Mouse (Mus musculus): ENCODE data around the gene Soga1. TPM values are rescaled to one million over a fixed set of nuclear protein-coding genes. Genes with fewer than 3 reads are reported as not detected.

Gene Soga1
- polyA plus RNA-seq, 1 experiment from 2014 or later: 4.5 TPM

DNA sequence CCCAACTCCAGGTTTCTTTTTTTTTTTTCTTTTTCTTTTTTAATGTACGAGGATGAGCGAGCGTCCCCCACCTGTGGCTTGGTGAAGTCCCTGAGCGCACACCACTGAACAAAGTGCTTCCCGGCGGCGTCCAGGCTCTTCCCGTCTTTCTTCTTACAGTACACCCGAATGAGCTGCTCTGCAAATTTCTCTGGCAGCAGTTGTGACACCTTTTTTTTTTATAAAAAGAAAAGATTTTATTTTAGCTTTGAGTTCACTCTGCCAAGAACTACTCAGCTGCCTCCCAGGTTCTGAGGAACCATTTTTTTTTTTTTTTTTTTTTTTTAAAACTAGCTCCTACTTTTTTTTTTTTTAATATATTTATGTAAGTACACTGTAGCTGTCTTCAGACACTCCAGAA, 22.6 kb upstream of the Soga1 start:
- H3K4me2 ChIP-seq: no peak overlapping the region
- peaks cover 64% of the 10 kb centered on the region for H3K36me3 ChIP-seq
- no peaks in the 10 kb centered on the region for H3K27me3 ChIP-seq (replicated peaks)
- H3K9ac ChIP-seq: no peak overlapping the region
- H3K9me3 ChIP-seq (replicated peaks): 0 out of 2 replicates have a peak, but pooled peaks cover 3% of the 10 kb centered on the region
- H3K27ac ChIP-seq (ENCODE audit: poor library complexity, severe bottlenecking): no peak overlapping the region
- no peak for ATAC-seq (ENCODE audit: insufficient number of reproducible peaks, low FRiP score)
- 98% methylated on average over 9 of the region's 9 CpGs for WGBS
- H3K4me1 ChIP-seq (replicated peaks): peaks cover 10% of the 10 kb centered on the region
- no peak overlapping the region for H3K4me3 ChIP-seq

DNA sequence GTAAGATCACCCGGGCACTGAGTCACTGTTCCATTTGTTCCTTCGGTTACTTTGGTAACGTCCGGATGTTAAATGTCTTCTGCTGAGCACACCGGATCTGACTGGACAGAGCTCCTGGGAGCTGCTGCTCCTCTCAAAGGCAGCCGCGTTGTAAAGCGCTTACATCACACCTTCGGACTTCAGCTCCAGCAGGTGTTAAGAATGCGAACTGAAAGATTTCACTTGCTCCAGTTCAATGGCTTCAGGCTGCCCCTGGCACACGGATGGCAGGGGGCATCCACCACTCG, 21.2 kb upstream of the Soga1 start:
- Histone ChIP-seq H3K27ac (ENCODE audit: poor library complexity, severe bottlenecking) (peak overlapping the region; percentile 33; the same call in 1 of the 2 replicates), H3K36me3 (peaks cover 54% of the 10 kb centered on the region), H3K9ac (no peak overlapping the region), H3K4me3 (no peak overlapping the region), H3K4me1 (replicated peaks) (peaks cover 10% of the 10 kb centered on the region), H3K9me3 (replicated peaks) (0 out of 2 replicates have a peak, but pooled peaks cover 3% of the 10 kb centered on the region), H3K4me2 (no peak overlapping the region), H3K27me3 (replicated peaks) (no peaks in the 10 kb centered on the region)
- ATAC-seq (ENCODE audit: insufficient number of reproducible peaks, low FRiP score): no peak
- WGBS: 69% methylated on average over 12 of the region's 12 CpGs

- Histone ChIP-seq H3K27me3 (replicated peaks) (no peaks in the 10 kb centered on the region), H3K27ac (ENCODE audit: poor library complexity, severe bottlenecking) (peak overlapping the region; percentile 33; the same call in 1 of the 2 replicates)
- ATAC-seq (ENCODE audit: insufficient number of reproducible peaks, low FRiP score): no peak
These were observed 20.7 kb upstream of the Soga1 start for GRCm38 (mm10) chr2:157099532-157100318.

GRCm38 (mm10) chr2:157095005-157095755, 16.1 kb upstream of the Soga1 start:
- peak; percentile 43; the same call in 1 of the 2 replicates for ATAC-seq (ENCODE audit: insufficient number of reproducible peaks, low FRiP score)
- no peak overlapping the region for H3K9ac ChIP-seq
- H3K4me2 ChIP-seq: no peak overlapping the region
- no peak overlapping the region for H3K27ac ChIP-seq (ENCODE audit: poor library complexity, severe bottlenecking)
- H3K27me3 ChIP-seq (replicated peaks): 0 out of 2 replicates have a peak, but pooled peaks cover 7% of the 10 kb centered on the region
- no peaks in the 10 kb centered on the region for H3K9me3 ChIP-seq (replicated peaks)
- H3K4me3 ChIP-seq: no peak overlapping the region
- H3K4me1 ChIP-seq (replicated peaks): peaks cover 31% of the 10 kb centered on the region
- H3K36me3 ChIP-seq: peaks cover 13% of the 10 kb centered on the region
- 59% methylated on average over 9 of the region's 9 CpGs for WGBS

More at GRCm38 (mm10) chr2:157099532-157100318, 20.7 kb upstream of the Soga1 start:
- H3K4me1 ChIP-seq (replicated peaks): peaks cover 10% of the 10 kb centered on the region
- H3K9ac ChIP-seq: no peak overlapping the region
- no peak overlapping the region for H3K4me3 ChIP-seq
- peaks cover 48% of the 10 kb centered on the region for H3K36me3 ChIP-seq
- 72% methylated on average over 10 of the region's 12 CpGs for WGBS
- H3K4me2 ChIP-seq: no peak overlapping the region
- H3K9me3 ChIP-seq (replicated peaks): 0 out of 2 replicates have a peak, but pooled peaks cover 3% of the 10 kb centered on the region

DNA sequence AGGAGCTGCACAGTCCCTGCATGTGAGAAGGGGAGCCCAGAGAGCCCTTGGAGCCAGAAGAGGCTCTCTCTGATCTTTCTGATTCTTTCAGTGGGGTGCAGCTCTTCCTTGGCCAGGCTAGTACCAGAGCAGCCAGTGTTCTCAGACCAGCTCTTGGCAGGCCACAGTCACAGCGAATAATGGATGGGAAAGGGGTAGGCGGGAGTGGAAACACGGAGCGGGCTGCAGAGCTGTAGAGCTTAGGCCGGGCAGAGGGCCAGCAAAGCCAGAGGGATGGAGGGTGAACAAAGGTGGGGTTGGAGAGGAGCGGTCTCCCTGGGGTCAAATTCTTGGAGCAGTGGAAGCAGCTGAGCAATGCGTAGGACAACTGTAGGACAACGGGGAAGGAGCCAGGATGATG, 13.0 kb upstream of the Soga1 start:
- 0 out of 2 replicates have a peak overlapping the region, but pooled peaks have one; percentile 44 for H3K27ac ChIP-seq (ENCODE audit: poor library complexity, severe bottlenecking)
- no peak overlapping the region for H3K4me3 ChIP-seq
- no peaks in the 10 kb centered on the region for H3K9me3 ChIP-seq (replicated peaks)
- H3K36me3 ChIP-seq: no peaks in the 10 kb centered on the region
- ATAC-seq (ENCODE audit: insufficient number of reproducible peaks, low FRiP score): 0 out of 2 replicates have a peak, but pooled peaks have one; percentile 43
- peaks cover 31% of the 10 kb centered on the region for H3K4me1 ChIP-seq (replicated peaks)
- H3K27me3 ChIP-seq (replicated peaks): 0 out of 2 replicates have a peak, but pooled peaks cover 7% of the 10 kb centered on the region
- 0 out of 2 replicates have a peak overlapping the region, but pooled peaks have one; percentile 9 for H3K9ac ChIP-seq
- H3K4me2 ChIP-seq: no peak overlapping the region
- WGBS: 37% methylated on average over 8 of the region's 8 CpGs

DNA sequence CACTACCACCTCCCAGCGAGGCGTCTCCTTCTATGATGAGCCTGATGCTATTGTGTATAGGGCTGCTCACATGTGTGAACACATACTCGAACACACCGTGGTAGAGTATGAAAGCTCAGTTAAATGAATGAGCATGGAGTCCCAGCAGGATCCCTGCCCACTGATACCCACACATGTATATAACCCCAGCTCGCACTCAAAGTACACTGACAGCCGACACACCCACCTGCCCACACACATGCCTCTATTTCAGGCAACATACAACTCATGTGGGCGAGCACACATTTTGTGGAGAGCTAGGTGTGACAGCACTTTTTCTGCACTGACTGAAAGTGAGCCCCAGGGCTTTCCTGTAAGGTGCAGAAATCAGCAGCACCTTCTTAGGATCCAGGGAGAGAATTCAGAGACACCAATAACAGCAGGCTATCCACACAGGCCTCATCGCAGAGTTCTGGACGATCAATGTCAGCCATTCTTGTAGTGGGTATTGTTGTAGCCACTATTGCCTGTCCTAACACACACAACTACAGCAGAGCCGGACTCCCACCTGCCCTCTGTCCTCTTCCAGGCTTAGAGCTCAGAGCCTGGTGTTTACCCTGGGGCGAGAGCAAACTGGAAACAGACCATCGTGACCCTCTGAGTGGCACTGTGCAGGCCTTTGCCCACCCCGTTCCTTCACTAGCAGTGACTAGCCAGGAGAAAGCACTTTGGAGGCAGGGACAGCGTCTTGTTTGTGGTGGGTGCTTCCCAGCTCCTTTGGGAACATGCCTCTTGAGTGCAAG, 8.7 kb upstream of the Soga1 start:
- H3K36me3 ChIP-seq: no peaks in the 10 kb centered on the region
- no peak for ATAC-seq (ENCODE audit: insufficient number of reproducible peaks, low FRiP score)
- H3K27me3 ChIP-seq (replicated peaks): peaks cover 10% of the 10 kb centered on the region; the same call in 1 of the 2 replicates
- no peak overlapping the region for H3K4me3 ChIP-seq
- H3K9me3 ChIP-seq (replicated peaks): no peaks in the 10 kb centered on the region
- 81% methylated on average over 14 of the region's 14 CpGs for WGBS
- no peak overlapping the region for H3K9ac ChIP-seq
- no peak overlapping the region for H3K4me2 ChIP-seq
- no peak overlapping the region for H3K27ac ChIP-seq (ENCODE audit: poor library complexity, severe bottlenecking)
- peaks cover 36% of the 10 kb centered on the region for H3K4me1 ChIP-seq (replicated peaks)

DNA sequence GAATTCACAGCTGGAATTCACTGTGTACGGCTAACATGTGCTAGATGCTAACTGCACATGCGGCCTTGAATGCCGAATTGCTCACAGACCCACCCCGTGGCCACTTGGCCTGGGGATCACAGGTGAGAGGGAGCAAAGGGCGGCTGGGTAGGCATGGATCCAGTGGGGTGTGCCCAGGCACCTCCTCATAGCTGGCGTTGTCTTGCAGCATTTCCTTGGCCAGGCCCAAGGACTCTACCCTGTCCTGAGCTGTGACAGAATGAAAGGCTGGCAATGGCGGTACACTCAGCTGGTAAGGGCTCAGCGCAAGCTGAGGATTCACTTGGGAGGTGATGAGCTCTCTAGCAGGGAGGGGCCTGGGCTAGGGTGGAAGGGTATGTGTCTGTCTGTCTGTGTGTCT, 7.7 kb upstream of the Soga1 start, which contains the start of gene Tldc2:
Gene Tldc2, plus strand, starts transcription at position 260 of the 400 bp plus-strand sequence.
- Histone ChIP-seq H3K4me3 (no peak within 1 kb of the TSS), H3K27ac (ENCODE audit: poor library complexity, severe bottlenecking) (no peak within 1 kb of the TSS), H3K4me2 (no peak within 1 kb of the TSS), H3K9me3 (replicated peaks) (no peaks in the 10 kb centered on the region), H3K9ac (no peak within 1 kb of the TSS), H3K27me3 (replicated peaks) (peaks cover 7% of the 10 kb centered on the region; the same call in 1 of the 2 replicates), H3K36me3 (no peaks in the 10 kb centered on the region), H3K4me1 (replicated peaks) (peaks cover 34% of the 10 kb centered on the region)
- 81% methylated on average over 8 of the region's 8 CpGs for WGBS
- ATAC-seq (ENCODE audit: insufficient number of reproducible peaks, low FRiP score): no peak

- ATAC-seq (ENCODE audit: insufficient number of reproducible peaks, low FRiP score): no peak
- no peak overlapping the region for H3K4me3 ChIP-seq
- H3K9me3 ChIP-seq (replicated peaks): no peaks in the 10 kb centered on the region
- peaks cover 8% of the 10 kb centered on the region; the same call in 1 of the 2 replicates for H3K27me3 ChIP-seq (replicated peaks)
- H3K27ac ChIP-seq (ENCODE audit: poor library complexity, severe bottlenecking): no peak overlapping the region
- H3K4me2 ChIP-seq: no peak overlapping the region
- no peaks in the 10 kb centered on the region for H3K36me3 ChIP-seq
- 68% methylated on average over 7 of the region's 7 CpGs for WGBS
- peaks cover 24% of the 10 kb centered on the region for H3K4me1 ChIP-seq (replicated peaks)
- H3K9ac ChIP-seq: no peak overlapping the region
These were observed 6.0 kb upstream of the Soga1 start for GRCm38 (mm10) chr2:157084831-157085585.

- Histone ChIP-seq H3K4me1 (replicated peaks) (peaks cover 28% of the 10 kb centered on the region), H3K36me3 (no peaks in the 10 kb centered on the region), H3K4me2 (no peak overlapping the region), H3K27me3 (replicated peaks) (peaks cover 7% of the 10 kb centered on the region; the same call in 1 of the 2 replicates), H3K9ac (no peak overlapping the region), H3K9me3 (replicated peaks) (no peaks in the 10 kb centered on the region), H3K27ac (ENCODE audit: poor library complexity, severe bottlenecking) (no peak overlapping the region), H3K4me3 (no peak overlapping the region)
- ATAC-seq (ENCODE audit: insufficient number of reproducible peaks, low FRiP score): no peak
- 22% methylated on average over 7 of the region's 7 CpGs for WGBS
These were observed 2.9 kb upstream of the Soga1 start for GRCm38 (mm10) chr2:157081960-157082359.

DNA sequence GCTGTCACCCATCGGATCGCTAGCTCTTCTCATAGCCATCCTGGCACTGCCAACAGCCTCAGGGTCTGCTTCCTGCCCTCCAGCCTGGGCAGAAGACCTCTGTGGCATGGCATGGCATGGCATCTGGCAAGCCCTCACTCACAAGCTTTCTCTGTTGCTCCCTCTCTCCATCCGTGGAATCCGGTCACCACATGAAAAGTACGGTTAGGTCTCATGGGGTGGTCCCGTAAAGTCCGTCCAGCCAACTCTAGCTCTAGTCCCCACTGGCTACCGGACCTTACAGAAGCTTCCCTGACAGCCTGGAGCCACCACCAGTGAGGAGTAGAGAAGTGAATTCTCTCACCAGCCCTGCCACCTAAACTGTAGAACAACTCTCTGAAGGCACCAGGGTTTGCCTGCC, 2.3 kb upstream of the Soga1 start:
- 88% methylated on average over 8 of the region's 8 CpGs for WGBS
- Histone ChIP-seq H3K27me3 (replicated peaks) (0 out of 2 replicates have a peak, but pooled peaks cover 4% of the 10 kb centered on the region), H3K4me2 (no peak overlapping the region), H3K9me3 (replicated peaks) (no peaks in the 10 kb centered on the region), H3K27ac (ENCODE audit: poor library complexity, severe bottlenecking) (no peak overlapping the region), H3K36me3 (no peaks in the 10 kb centered on the region), H3K4me1 (replicated peaks) (peaks cover 34% of the 10 kb centered on the region), H3K4me3 (no peak overlapping the region), H3K9ac (no peak overlapping the region)
- ATAC-seq (ENCODE audit: insufficient number of reproducible peaks, low FRiP score): no peak

Data from heart, embryonic 12.5 days (tissue).